Mouse (Mus musculus) MEL (cell line): ENCODE measurements around the gene Fndc3b. TPM values are rescaled to one million over a fixed set of nuclear protein-coding genes. Genes with fewer than 3 reads are reported as not detected.

Source experiments
- DNase-seq: peaks from one replicate; pipeline ENCODE4 v3.0.0; 2011; ENCODE audit warnings: low read depth, low spot score
- H3K27ac ChIP-seq: 2 replicates; pipeline ENCODE4 v1.5.1; 2012; ENCODE audit warnings: low read depth, mild to moderate bottlenecking, control low read depth, low read length, moderate library complexity; ENCODE audit not compliant: control insufficient read depth
- H3K27me3 ChIP-seq, 2 experiments: fragments of 150-350 bp in 1 of 2; sonication (generic) in 1 of 2; 2 replicates each; pipeline ENCODE4 v1.6.1; 2012; ENCODE audit warnings: low read length in 2 of 2, mild to moderate bottlenecking in 2 of 2, improper control_type of control experiment in 1 of 2, moderate library complexity in 1 of 2; ENCODE audit not compliant: insufficient read depth in 2 of 2, control insufficient read depth in 1 of 2
- H3K36me3 ChIP-seq, 2 experiments: 2 replicates each; pipeline ENCODE4 v1.6.1; 2012 to 2014; ENCODE audit warnings: low read length in 2 of 2, improper control_type of control experiment in 1 of 2, inconsistent platforms in 1 of 2, mild to moderate bottlenecking in 1 of 2; ENCODE audit not compliant: insufficient read depth in 2 of 2, control insufficient read depth in 1 of 2
- H3K4me1 ChIP-seq, 2 experiments: fragments of 150-350 bp in 1 of 2; sonication (generic) in 1 of 2; 2 replicates each; pipeline ENCODE4 v1.6.1; 2012; ENCODE audit warnings: low read length in 2 of 2, improper control_type of control experiment in 1 of 2, mild to moderate bottlenecking in 1 of 2; ENCODE audit not compliant: insufficient read depth in 2 of 2, control insufficient read depth in 1 of 2
- H3K4me3 ChIP-seq, 2 experiments: fragments of 150-350 bp in 1 of 2; sonication (generic) in 1 of 2; 2 replicates each; pipeline ENCODE4 v1.5.1; 2012; ENCODE audit warnings: low read depth in 2 of 2, low read length in 2 of 2, mild to moderate bottlenecking in 2 of 2, moderate library complexity in 2 of 2, control low read depth in 1 of 2, improper control_type of control experiment in 1 of 2; ENCODE audit not compliant: control insufficient read depth in 1 of 2, insufficient read depth in 1 of 2
- H3K79me2 ChIP-seq: 2 replicates; pipeline ENCODE4 v1.6.1; 2012; ENCODE audit warnings: mild to moderate bottlenecking, low read length, moderate library complexity; ENCODE audit not compliant: control insufficient read depth, poor library complexity, insufficient read depth
- H3K9ac ChIP-seq: 2 replicates; pipeline ENCODE4 v1.6.1; 2012; ENCODE audit warnings: low read depth, mild to moderate bottlenecking, control low read depth, low read length, moderate library complexity; ENCODE audit not compliant: control insufficient read depth, poor library complexity, severe bottlenecking
- H3K9me3 ChIP-seq: fragments of 150-350 bp; sonication (generic); replicated peaks from 2 replicates; pipeline ENCODE4 v1.6.1; 2012; ENCODE audit warnings: mild to moderate bottlenecking, low read length, improper control_type of control experiment, moderate library complexity; ENCODE audit not compliant: insufficient read depth
- BHLHE40 ChIP-seq: IDR thresholded peaks from 2 replicates; pipeline ENCODE4 v1.6.1; 2012; ENCODE audit warnings: low read depth, mild to moderate bottlenecking, inconsistent platforms, low read length, improper control_type of control experiment, borderline replicate concordance
- CHD1 ChIP-seq: IDR thresholded peaks from 2 replicates; pipeline ENCODE4 v1.6.1; 2012; ENCODE audit warnings: low read depth, mild to moderate bottlenecking, inconsistent platforms, low read length, improper control_type of control experiment
- CTCF ChIP-seq, 3 experiments: IDR thresholded peaks in 2 of 3; conservative IDR thresholded peaks in 1 of 3; 2 replicates each; pipeline ENCODE4 v1.5.1; 2011 to 2012; ENCODE audit warnings: low read length in 3 of 3, low read depth in 2 of 3, mild to moderate bottlenecking in 2 of 3, improper control_type of control experiment in 1 of 3, inconsistent platforms in 1 of 3, mixed read lengths in 1 of 3, moderate library complexity in 1 of 3; ENCODE audit not compliant: control insufficient read depth in 1 of 3, insufficient read depth in 1 of 3, poor library complexity in 1 of 3, severe bottlenecking in 1 of 3
- ELF1 ChIP-seq: IDR thresholded peaks from 2 replicates; pipeline ENCODE4 v1.6.1; 2014; ENCODE audit warnings: low read depth, mild to moderate bottlenecking, inconsistent platforms, low read length, improper control_type of control experiment, moderate library complexity
- GABPA ChIP-seq: IDR thresholded peaks from 2 replicates; pipeline ENCODE4 v1.6.1; 2012; ENCODE audit warnings: low read depth, mild to moderate bottlenecking, inconsistent platforms, low read length, improper control_type of control experiment, moderate library complexity
- GATA1 ChIP-seq: IDR thresholded peaks from 2 replicates; pipeline ENCODE4 v1.6.1; 2011; ENCODE audit warnings: low read depth, low read length, improper control_type of control experiment
- KAT2A ChIP-seq: conservative IDR thresholded peaks from 2 replicates; pipeline ENCODE4 v1.6.1; 2012; ENCODE audit warnings: low read depth, low read length, improper control_type of control experiment, inconsistent platforms
- MAFK ChIP-seq: IDR thresholded peaks from 2 replicates; pipeline ENCODE4 v1.6.1; 2011; ENCODE audit warnings: low read depth, mild to moderate bottlenecking, low read length, improper control_type of control experiment, borderline replicate concordance
- MAX ChIP-seq: IDR thresholded peaks from 2 replicates; pipeline ENCODE4 v1.6.1; 2011; ENCODE audit warnings: low read length, improper control_type of control experiment
- MAZ ChIP-seq: IDR thresholded peaks from 2 replicates; pipeline ENCODE4 v1.6.1; 2012; ENCODE audit warnings: low read depth, mild to moderate bottlenecking, inconsistent platforms, low read length, improper control_type of control experiment
- MEF2A ChIP-seq: IDR thresholded peaks from 2 replicates; pipeline ENCODE4 v1.6.1; 2014; ENCODE audit warnings: low read depth, mild to moderate bottlenecking, inconsistent platforms, low read length, improper control_type of control experiment; ENCODE audit not compliant: poor library complexity, insufficient replicate concordance, severe bottlenecking; ENCODE audit errors: extremely low read depth
- MYB ChIP-seq: IDR thresholded peaks from 2 replicates; pipeline ENCODE4 v1.6.1; 2011; ENCODE audit warnings: mild to moderate bottlenecking, low read depth, low read length, improper control_type of control experiment
- MYC ChIP-seq: IDR thresholded peaks from 2 replicates; pipeline ENCODE4 v1.6.1; 2011; ENCODE audit warnings: low read depth, mild to moderate bottlenecking, low read length, improper control_type of control experiment, moderate library complexity
- NELFE ChIP-seq: IDR thresholded peaks from 2 replicates; pipeline ENCODE4 v1.6.1; 2011; ENCODE audit warnings: low read depth, low read length, improper control_type of control experiment
- POLR2A ChIP-seq, 2 experiments: IDR thresholded peaks; 2 replicates each; pipeline ENCODE4 v1.6.1; 2011 to 2012; ENCODE audit warnings: low read length in 2 of 2, mild to moderate bottlenecking in 2 of 2, control low read depth in 1 of 2, improper control_type of control experiment in 1 of 2, low read depth in 1 of 2, moderate library complexity in 1 of 2; ENCODE audit not compliant: control insufficient read depth in 1 of 2, insufficient read depth in 1 of 2, poor library complexity in 1 of 2
- POLR2AphosphoS5 ChIP-seq: IDR thresholded peaks from 2 replicates; pipeline ENCODE4 v1.6.1; 2012; ENCODE audit warnings: low read depth, borderline replicate concordance, mild to moderate bottlenecking, inconsistent platforms, low read length, moderate library complexity, mixed read lengths
- RAD21 ChIP-seq: IDR thresholded peaks from 2 replicates; pipeline ENCODE4 v1.6.1; 2011; ENCODE audit warnings: mild to moderate bottlenecking, low read depth, low read length, improper control_type of control experiment
- SIN3A ChIP-seq: IDR thresholded peaks from 2 replicates; pipeline ENCODE4 v1.6.1; 2012; ENCODE audit warnings: low read length, improper control_type of control experiment, inconsistent platforms
- TAL1 ChIP-seq: IDR thresholded peaks from 2 replicates; pipeline ENCODE4 v1.6.1; 2012; ENCODE audit warnings: mild to moderate bottlenecking, inconsistent platforms, low read length, moderate library complexity, mixed read lengths
- USF1 ChIP-seq: IDR thresholded peaks from 2 replicates; pipeline ENCODE4 v1.6.1; 2014; ENCODE audit warnings: low read depth, mild to moderate bottlenecking, inconsistent platforms, low read length, improper control_type of control experiment, moderate library complexity
- ZC3H11A ChIP-seq: IDR thresholded peaks from 2 replicates; pipeline ENCODE4 v1.6.1; 2012; ENCODE audit warnings: low read depth, mild to moderate bottlenecking, inconsistent platforms, low read length, improper control_type of control experiment
- ZKSCAN1 ChIP-seq: IDR thresholded peaks from 2 replicates; pipeline ENCODE4 v1.6.1; 2012; ENCODE audit warnings: low read depth, mild to moderate bottlenecking, inconsistent platforms, low read length, improper control_type of control experiment, moderate library complexity
- ZMIZ1 ChIP-seq: IDR thresholded peaks from 2 replicates; pipeline ENCODE4 v1.6.1; 2012; ENCODE audit warnings: low read depth, mild to moderate bottlenecking, inconsistent platforms, low read length, improper control_type of control experiment, moderate library complexity
- polyA plus RNA-seq, 2 experiments: library from polyadenylated mRNA; stranded (reverse) in 1 of 2; unstranded in 1 of 2; fragments of >175 nt in 1 of 2; fragments of >200 nt in 1 of 2; gene quantifications; 2 replicates each; pipeline versions ENCODE4 v1.2.1 to v1.2.4; 2012; ENCODE audit warnings: low replicate concordance in 2 of 2, low read depth in 1 of 2; ENCODE audit not compliant: insufficient read length in 2 of 2, insufficient read depth in 1 of 2, missing spikeins in 1 of 2
- total RNA-seq: library from RNA; depleted of rRNA; stranded (reverse); fragments of 300-350 nt; gene quantifications from 2 replicates; pipeline ENCODE4 v1.2.3, GENCODE M21; 2012

Fndc3b gene
- total and polyA plus RNA-seq, 3 experiments = not detected

GRCm38 (mm10) chr3:27655042-27655441 is 56.1 kb downstream of the Fndc3b start:
- no peak overlapping the region for H3K4me3 ChIP-seq
- H3K4me1 ChIP-seq = no peaks in the 10 kb centered on the region
- H3K79me2 ChIP-seq = no peaks in the 10 kb centered on the region
- no peak overlapping the region for H3K27ac ChIP-seq
- H3K9ac ChIP-seq = no peak overlapping the region
- no peaks in the 10 kb centered on the region for H3K9me3 ChIP-seq
- TF ChIP-seq SIN3A (no peak), POLR2AphosphoS5 (no peak), MAX (no peak), ELF1 (no peak), NELFE (no peak), GATA1 (no peak), TAL1 (no peak), ZC3H11A (no peak), POLR2A (IDR thresholded peaks at IDR 0.05; ENCODE audit: control insufficient read depth in 1 of 2, insufficient read depth in 1 of 2, low read depth in 1 of 2, low read length in 2 of 2, poor library complexity in 1 of 2) (no peak), KAT2A (no peak), ZMIZ1 (no peak), GABPA (no peak), MYB (no peak), ZKSCAN1 (no peak), MEF2A (no peak), CHD1 (no peak)
- H3K36me3 ChIP-seq = no peaks in the 10 kb centered on the region
- DNase-seq = no peak
- no peaks in the 10 kb centered on the region for H3K27me3 ChIP-seq

DNA sequence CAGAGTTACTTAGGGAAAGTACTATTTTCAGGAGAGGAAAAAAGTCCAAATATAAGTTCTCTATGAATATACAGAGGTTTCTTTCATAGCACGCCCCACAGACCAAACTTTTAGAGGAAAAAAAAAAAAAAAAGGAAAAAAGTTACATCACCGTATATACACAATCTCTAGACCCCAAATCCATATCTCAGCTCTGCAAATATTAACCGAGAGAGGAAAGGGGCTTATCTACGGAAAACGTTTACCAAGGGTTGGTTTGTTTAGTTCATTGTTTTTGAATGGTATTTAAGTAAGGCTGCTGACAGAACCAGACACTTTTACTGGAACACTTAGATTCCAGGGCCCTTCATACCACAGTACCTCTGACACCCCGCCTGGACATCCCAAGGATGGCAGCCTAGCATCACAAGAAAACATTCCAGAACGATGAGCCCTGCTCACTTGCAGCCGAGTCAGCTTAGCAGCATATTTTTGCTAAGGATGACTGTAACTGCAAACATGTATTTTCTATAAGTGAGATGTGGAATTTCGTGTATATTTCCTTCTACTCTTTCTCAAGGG is 58.6 kb downstream of the Fndc3b start:
- Histone ChIP-seq H3K9me3 (no peaks in the 10 kb centered on the region), H3K36me3 (no peaks in the 10 kb centered on the region), H3K4me3 (no peak overlapping the region), H3K27me3 (no peaks in the 10 kb centered on the region), H3K4me1 (no peaks in the 10 kb centered on the region), H3K79me2 (no peaks in the 10 kb centered on the region), H3K9ac (no peak overlapping the region), H3K27ac (no peak overlapping the region)
- no peak for DNase-seq
- TF ChIP-seq RAD21 (no peak), BHLHE40 (no peak), KAT2A (no peak), CHD1 (no peak), MYC (no peak), MAZ (no peak), NELFE (no peak), MAFK (no peak), POLR2AphosphoS5 (no peak), POLR2A (IDR thresholded peaks at IDR 0.05; ENCODE audit: control insufficient read depth in 1 of 2, insufficient read depth in 1 of 2, low read depth in 1 of 2, low read length in 2 of 2, poor library complexity in 1 of 2) (no peak), USF1 (no peak), CTCF (IDR thresholded peaks at IDR 0.05 in 2 of 3, conservative IDR thresholded peaks at IDR 0.05 in 1 of 3; ENCODE audit: control insufficient read depth in 1 of 3, insufficient read depth in 1 of 3, low read depth in 2 of 3, low read length in 3 of 3, poor library complexity in 1 of 3, severe bottlenecking in 1 of 3) (no peak)
